22 mouse cellular contexts compared by ENCODE assay signal in the genomic region with DNA sequence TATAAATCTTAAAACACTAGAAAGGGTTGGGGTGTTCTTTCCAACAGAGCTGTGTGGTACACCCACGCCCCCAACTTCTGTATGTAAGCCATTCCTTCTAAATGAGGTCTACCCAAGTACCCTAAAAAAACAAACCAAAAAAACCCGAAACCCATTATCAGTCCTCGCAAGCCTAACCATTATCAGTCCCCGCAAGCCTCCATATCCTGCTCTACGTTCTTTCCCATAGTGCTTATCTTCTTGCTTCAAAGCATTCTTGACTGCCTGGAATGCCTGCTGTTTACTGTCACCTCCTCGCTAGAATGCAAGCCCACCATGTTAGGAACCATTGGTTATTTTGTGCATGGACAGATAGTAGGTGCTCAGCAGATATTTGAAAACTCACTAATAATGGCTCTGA. TPM values are rescaled to one million over a fixed set of nuclear protein-coding genes. Genes with fewer than 3 reads are reported as not detected.
A peak's percentile ranks its signal among the peaks of the same experiment; 100 is the strongest.
DNase-seq lines count a peak whose midpoint lies in the region; ATAC-seq and TF ChIP-seq lines count a peak whose summit lies in the region.
"Had no signal": no experiment of that assay in that cellular context is flagged by ENCODE, and none has a peak within 500 bp of the region (broad histone marks: within the 10 kb centered on the region; RNA-seq: fewer than 3 reads in every experiment).

No protein-coding gene starts in this region.

- ATAC-seq in heart, embryonic 15.5 days (replicated peaks; ENCODE audit: insufficient number of reproducible peaks, insufficient read depth, low FRiP score, low read depth), result no peak
- ATAC-seq in erythroblast, adult 5-6 weeks (replicated peaks; ENCODE audit: low FRiP score, poor library complexity, severe bottlenecking), result peak; percentile 64
- peak; percentile 93 for ATAC-seq in liver, embryonic 15.5 days (ENCODE audit: insufficient read depth)
- no peak for ATAC-seq in forebrain, embryonic 12.5 days (ENCODE audit: low FRiP score)
- ATAC-seq: hindbrain, embryonic 16.5 days; intestine, postnatal 0 days had no signal

- intact Hi-C loops in heart, postnatal 14 days (cut with DNase I), result loop anchor here (5.0 kb wide), 1 partner anchor 97 kb away; the partner anchor contains the start of gene E2f3

- no peaks in the 10 kb centered on the region for H3K36me3 ChIP-seq in heart, embryonic 15.5 days
- peaks cover 0 to 9% of the 10 kb centered on the region in 2 experiments; a peak in 2 of 4 replicates for H3K36me3 ChIP-seq in MEL (ENCODE audit: control insufficient read depth in 1 of 2, insufficient read depth in 2 of 2, low read length in 2 of 2)
- H3K36me3 ChIP-seq in liver, embryonic 15.5 days (replicated peaks), result no peaks in the 10 kb centered on the region
- H3K36me3 ChIP-seq in forebrain, embryonic 12.5 days (replicated peaks), result no peaks in the 10 kb centered on the region
- H3K36me3 ChIP-seq: embryonic facial prominence, embryonic 12.5 days; forebrain, embryonic 10.5 days; midbrain, embryonic 12.5 days; neural tube, embryonic 15.5 days had no signal

- no peak for TF ChIP-seq RAD21 in MEL (IDR thresholded peaks at IDR 0.05; ENCODE audit: low read depth, low read length)

- 0 out of 2 replicates have a peak overlapping the region, but pooled peaks have one; percentile 17 for H3K27ac ChIP-seq in heart, embryonic 15.5 days
- H3K27ac ChIP-seq in MEL (ENCODE audit: control insufficient read depth, low read depth, low read length), result peak overlapping the region; percentile 77
- peak overlapping the region; percentile 85 for H3K27ac ChIP-seq in liver, embryonic 15.5 days (replicated peaks)
- H3K27ac ChIP-seq in forebrain, embryonic 12.5 days, result no peak overlapping the region
- H3K27ac ChIP-seq: embryonic facial prominence, embryonic 12.5 days; forebrain, embryonic 10.5 days; kidney, postnatal 0 days; midbrain, embryonic 12.5 days; neural tube, embryonic 15.5 days had no signal

- no peak overlapping the region for H3K4me2 ChIP-seq in heart, embryonic 15.5 days
- H3K4me2 ChIP-seq in liver, embryonic 15.5 days, result peak overlapping the region; percentile 53
- H3K4me2 ChIP-seq in forebrain, embryonic 12.5 days, result no peak overlapping the region
- H3K4me2 ChIP-seq: embryonic facial prominence, embryonic 12.5 days; midbrain, embryonic 12.5 days; neural tube, embryonic 15.5 days had no signal

- no peak overlapping the region for H3K9ac ChIP-seq in heart, embryonic 15.5 days
- peak overlapping the region; percentile 51; the same call in 1 of the 2 replicates for H3K9ac ChIP-seq in MEL (ENCODE audit: control insufficient read depth, low read depth, low read length, poor library complexity, severe bottlenecking)
- H3K9ac ChIP-seq in liver, embryonic 15.5 days, result no peak overlapping the region
- H3K9ac ChIP-seq in forebrain, embryonic 12.5 days, result no peak overlapping the region
- H3K9ac ChIP-seq: embryonic facial prominence, embryonic 12.5 days; midbrain, embryonic 12.5 days; neural tube, embryonic 15.5 days had no signal

- TF ChIP-seq POLR2A in MEL (IDR thresholded peaks at IDR 0.05; ENCODE audit: control insufficient read depth in 1 of 2, insufficient read depth in 1 of 2, low read depth in 1 of 2, low read length in 2 of 2, poor library complexity in 1 of 2), result no peak

- H3K79me2 ChIP-seq in MEL (ENCODE audit: control insufficient read depth, insufficient read depth, low read length, poor library complexity), result no peaks in the 10 kb centered on the region

- WGBS in heart, embryonic 15.5 days, result 18% methylated on average over 6 of the region's 6 CpGs
- 15% methylated on average over 6 of the region's 6 CpGs for WGBS in liver, embryonic 15.5 days (ENCODE audit: insufficient replicate concordance)
- WGBS in forebrain, embryonic 12.5 days, result 89% methylated on average over 6 of the region's 6 CpGs

- TF ChIP-seq CTCF in MEL (IDR thresholded peaks at IDR 0.05 in 2 of 3, conservative IDR thresholded peaks at IDR 0.05 in 1 of 3; ENCODE audit: control insufficient read depth in 1 of 3, insufficient read depth in 1 of 3, low read depth in 2 of 3, low read length in 3 of 3, poor library complexity in 1 of 3, severe bottlenecking in 1 of 3), result no peak

- DNase-seq in heart, postnatal 14 days, result no peak
- DNase-seq in MEL (ENCODE audit: low read depth, low spot score), result peak; percentile 76
- no peak for DNase-seq in embryo, embryonic 10 days (ENCODE audit: low spot score)
- no peak for DNase-seq in ovary, postnatal 36 days (ENCODE audit: low spot score)
- DNase-seq: cerebellum, adult 11 months; gastrocnemius, postnatal 10 days; heart, postnatal 36 days; left cerebral cortex, postnatal 4 days; lung, adult 18-20 months; retina, postnatal 1 day had no signal

- no peak overlapping the region for H3K4me3 ChIP-seq in heart, embryonic 15.5 days
- peak overlapping the region; percentile 49 to 65 for H3K4me3 ChIP-seq in MEL (ENCODE audit: control insufficient read depth in 1 of 2, insufficient read depth in 1 of 2, low read depth in 2 of 2, low read length in 2 of 2)
- peak overlapping the region; percentile 4 for H3K4me3 ChIP-seq in liver, embryonic 15.5 days (replicated peaks)
- H3K4me3 ChIP-seq in forebrain, embryonic 12.5 days (replicated peaks), result no peak overlapping the region
- H3K4me3 ChIP-seq: embryonic facial prominence, embryonic 12.5 days; forebrain, embryonic 10.5 days; midbrain, embryonic 12.5 days; myocyte; neural tube, embryonic 15.5 days had no signal

- H3K4me1 ChIP-seq in heart, embryonic 15.5 days (replicated peaks), result peaks cover 7% of the 10 kb centered on the region
- peaks cover 0 to 7% of the 10 kb centered on the region in 2 experiments; a peak in 3 of 4 replicates for H3K4me1 ChIP-seq in MEL (ENCODE audit: control insufficient read depth in 1 of 2, insufficient read depth in 2 of 2, low read length in 2 of 2)
- H3K4me1 ChIP-seq in liver, embryonic 15.5 days (replicated peaks), result peaks cover 12% of the 10 kb centered on the region
- H3K4me1 ChIP-seq in forebrain, embryonic 12.5 days, result peaks cover 5% of the 10 kb centered on the region

- peak; percentile 92 to 94 for TF ChIP-seq EP300 in MEL (IDR thresholded peaks at IDR 0.05; ENCODE audit: low read depth in 1 of 2, low read length in 2 of 2)

- no peaks in the 10 kb centered on the region for H3K27me3 ChIP-seq in heart, embryonic 15.5 days
- peaks cover 6% of the 10 kb centered on the region in 2 experiments; a peak in 3 of 4 replicates for H3K27me3 ChIP-seq in MEL (ENCODE audit: control insufficient read depth in 1 of 2, insufficient read depth in 2 of 2, low read length in 2 of 2)
- H3K27me3 ChIP-seq in liver, embryonic 15.5 days, result peaks cover 17% of the 10 kb centered on the region; the same call in 1 of the 2 replicates
- no peaks in the 10 kb centered on the region for H3K27me3 ChIP-seq in forebrain, embryonic 12.5 days
- H3K27me3 ChIP-seq: embryonic facial prominence, embryonic 12.5 days; midbrain, embryonic 12.5 days; neural tube, embryonic 15.5 days had no signal

- H3K9me3 ChIP-seq in heart, embryonic 15.5 days (replicated peaks), result no peaks in the 10 kb centered on the region
- no peaks in the 10 kb centered on the region for H3K9me3 ChIP-seq in MEL (replicated peaks; ENCODE audit: insufficient read depth, low read length)
- no peaks in the 10 kb centered on the region for H3K9me3 ChIP-seq in liver, embryonic 15.5 days (replicated peaks)
- H3K9me3 ChIP-seq in forebrain, embryonic 12.5 days, result no peaks in the 10 kb centered on the region
- H3K9me3 ChIP-seq: embryonic facial prominence, embryonic 12.5 days; forebrain, embryonic 10.5 days; midbrain, embryonic 12.5 days; neural tube, embryonic 15.5 days had no signal

TF ChIP-seq in MEL, 35 proteins besides CTCF, POLR2A, EP300 and RAD21 (continues in another document):
- TF ChIP-seq TBP (IDR thresholded peaks at IDR 0.05; ENCODE audit: low read depth, low read length) (no peak), SMC3 (IDR thresholded peaks at IDR 0.05; ENCODE audit: low read depth, low read length) (peak; percentile 1; the same call in 1 of the 2 replicates), NELFE (IDR thresholded peaks at IDR 0.05; ENCODE audit: low read depth, low read length) (no peak), USF1 (IDR thresholded peaks at IDR 0.05; ENCODE audit: low read depth, low read length) (no peak), MEF2A (IDR thresholded peaks at IDR 0.05; ENCODE audit: extremely low read depth, insufficient replicate concordance, low read depth, low read length, poor library complexity, severe bottlenecking) (0 out of 2 replicates have a peak, but pooled peaks have one; percentile 16), POLR2AphosphoS5 (IDR thresholded peaks at IDR 0.05; ENCODE audit: borderline replicate concordance, low read depth, low read length) (no peak), HCFC1 (IDR thresholded peaks at IDR 0.05; ENCODE audit: low read depth, low read length) (peak; percentile 39; the same call in 1 of the 2 replicates), MYC (IDR thresholded peaks at IDR 0.05; ENCODE audit: low read depth, low read length) (no peak), BHLHE40 (IDR thresholded peaks at IDR 0.05; ENCODE audit: borderline replicate concordance, low read depth, low read length) (peak; percentile 48; the same call in 1 of the 2 replicates), GATA1 (IDR thresholded peaks at IDR 0.05; ENCODE audit: low read depth, low read length) (peak; percentile 97), KAT2A (conservative IDR thresholded peaks at IDR 0.05; ENCODE audit: low read depth, low read length) (no peak), UBTF (IDR thresholded peaks at IDR 0.05; ENCODE audit: borderline replicate concordance, insufficient read depth, low read depth, low read length) (no peak), MYB (IDR thresholded peaks at IDR 0.05; ENCODE audit: low read depth, low read length) (0 out of 2 replicates have a peak, but pooled peaks have one; percentile 32), TAL1 (IDR thresholded peaks at IDR 0.05; ENCODE audit: low read length) (peak; percentile 84), USF2 (IDR thresholded peaks at IDR 0.05; ENCODE audit: borderline replicate concordance in 1 of 2, insufficient read depth in 1 of 2, low read depth in 1 of 2, low read length in 2 of 2) (no peak), CHD2 (IDR thresholded peaks at IDR 0.05; ENCODE audit: low read length) (no peak; the same call in 1 of the 2 replicates)

RNA-seq across cellular contexts. Expression of gene Mboat1, which starts 52.3 kb away (rescaled TPM):
- 2.2 and 5.3 TPM in 2 replicates for polyA plus RNA-seq in heart, embryonic 15.5 days (2015; fragmentation: Nextera tagmentation; extraction: Ambion mirVana)
- total RNA-seq in heart, postnatal 14 days (2021), result 1 to 10 TPM in 1 of 2 experiments, under 1 TPM in 1; 1.00 to 1.4 TPM
- 19.0 and 19.8 TPM in 2 replicates for total RNA-seq in MEL (2012; rRNA removed)
- polyA plus RNA-seq in MEL (2012; ENCODE audit: insufficient read depth in 1 of 2, insufficient read length in 2 of 2, low read depth in 1 of 2, low replicate concordance in 2 of 2, missing spikeins in 1 of 2), result 10 to 100 TPM in 1 of 2 experiments, not detected in 1; 21.9 TPM
- 5.6 TPM in 1 of 2 replicates, not detected in the other for total RNA-seq in erythroblast, adult 5-6 weeks (2015; ENCODE audit: low replicate concordance)
- 0.84 and 2.3 TPM in 2 replicates for total RNA-seq in erythroblast, adult 5-6 weeks (2017; ENCODE audit: low replicate concordance)
- polyA plus RNA-seq in liver, embryonic 15.5 days (2015; fragmentation: Nextera tagmentation; extraction: Ambion mirVana), result 1.6 and 1.7 TPM in 2 replicates
- polyA plus RNA-seq in forebrain, embryonic 12.5 days (2016; fragmentation: Nextera tagmentation; extraction: Ambion mirVana), result 4.7 and 5.1 TPM in 2 replicates

Comparison
In these comparisons a context has a peak if more than half of its experiments do, and no peak if none do; other contexts are left out.
1. ATAC-seq: peak in erythroblast, adult 5-6 weeks (single experiment) and liver, embryonic 15.5 days (single experiment); none in heart, embryonic 15.5 days (single experiment) and forebrain, embryonic 12.5 days (single experiment).
2. H3K4me3 ChIP-seq: peak in MEL (2 of 2) and liver, embryonic 15.5 days (single experiment); none in heart, embryonic 15.5 days (single experiment) and forebrain, embryonic 12.5 days (single experiment).